Mouse (Mus musculus) spleen, adult 18-20 months (tissue): ENCODE data around the gene Olfr1047.
"Not testable (repeated sequence)": the region's sequence is repeated elsewhere in the genome, so short reads cannot be mapped to it uniquely, and the experiment has no call there.

ENCODE experiments used
- DNase-seq, 2 experiments: peaks; one replicate each; pipeline ENCODE4 v3.0.0; 2022; ENCODE audit warnings: mixed read lengths in 2 of 2

The Olfr1047 gene

DNA sequence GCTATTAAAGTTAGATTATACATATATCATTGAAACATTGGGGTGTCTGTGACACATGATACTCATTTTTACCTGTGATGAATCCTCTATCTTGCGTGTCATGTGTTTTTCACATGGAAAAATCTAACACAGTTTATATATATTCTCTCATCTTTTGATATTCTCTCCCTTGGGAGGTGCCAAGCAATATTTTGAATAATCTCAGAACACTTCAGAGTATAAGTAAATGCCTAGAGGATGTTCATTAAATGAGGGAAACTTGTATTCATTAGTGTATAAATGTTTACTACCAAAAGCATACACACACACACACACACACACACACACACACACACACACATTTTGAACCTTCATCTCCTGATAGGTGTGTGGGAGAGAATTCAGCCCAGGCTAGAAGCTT is at the start of gene Olfr1047:
Gene Olfr1047, minus strand, starts transcription at position 101 of the 400 bp plus-strand sequence.
- DNase-seq: no peak

GRCm38 (mm10) chr2:86278988-86279387 is 47.8 kb upstream of the Olfr1047 start, which contains the start of gene Olfr1051:
TSS of gene Olfr1051 (minus strand) at chr2:86279088.
- not testable (repeated sequence) for DNase-seq

GRCm38 (mm10) chr2:86258228-86258627 is 27.0 kb upstream of the Olfr1047 start, which contains the start of gene Olfr1049:
TSS of gene Olfr1049 (minus strand) at chr2:86258328.
- DNase-seq: not testable (repeated sequence)

GRCm38 (mm10) chr2:86240189-86240588 is 9.0 kb upstream of the Olfr1047 start, which contains the start of gene Olfr1048:
TSS of gene Olfr1048 (minus strand) at chr2:86240289.
- DNase-seq: no peak

- DNase-seq: no peak
Observed at GRCm38 (mm10) chr2:86219214-86219613, 12.0 kb downstream of the Olfr1047 start, which contains the start of gene Olfr1046. TSS of gene Olfr1046 (minus strand) at chr2:86219314.

- no peak for DNase-seq
Observed at GRCm38 (mm10) chr2:86202909-86203308, 28.3 kb downstream of the Olfr1047 start, which contains the start of gene Olfr1045. TSS of gene Olfr1045 (minus strand) at chr2:86203009.

GRCm38 (mm10) chr2:86195863-86196262 is 35.3 kb downstream of the Olfr1047 start:
- no peak for DNase-seq

GRCm38 (mm10) chr2:86185583-86185982 is 45.6 kb downstream of the Olfr1047 start, which contains the start of gene Olfr52:
TSS of gene Olfr52 (minus strand) at chr2:86185683.
- no peak for DNase-seq

- no peak for DNase-seq
Observed at GRCm38 (mm10) chr2:86179950-86180349, 51.3 kb downstream of the Olfr1047 start.

DNA sequence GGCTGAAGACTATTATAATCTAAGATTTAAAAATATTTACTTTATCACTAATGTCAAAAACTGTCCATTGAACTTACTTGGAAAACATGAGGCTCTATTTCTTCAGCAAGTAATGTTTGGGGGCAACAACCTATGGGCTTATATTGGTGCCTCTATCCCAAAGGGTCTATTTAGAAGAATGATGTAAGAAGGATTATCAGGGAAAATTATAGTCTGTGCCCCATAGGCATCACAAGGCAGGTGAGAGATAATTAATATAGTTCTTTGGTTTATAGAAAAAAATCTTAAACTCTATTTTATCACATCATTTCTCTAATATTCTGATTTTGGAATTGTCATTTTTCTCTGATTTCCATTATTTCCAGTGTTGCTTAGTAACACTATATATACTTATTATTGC is 53.5 kb downstream of the Olfr1047 start, which contains the start of gene Olfr1044:
Gene Olfr1044, minus strand, starts transcription at position 101 of the 400 bp plus-strand sequence.
- DNase-seq: no peak
